Mouse (Mus musculus): ENCODE data around the gene Nop53. TPM values are rescaled to one million over a fixed set of nuclear protein-coding genes. Genes with fewer than 3 reads are reported as not detected.
A peak's percentile ranks its signal among the peaks of the same experiment; 100 is the strongest.

The Nop53 gene
- polyA plus RNA-seq, 1 experiment from 2014 or later, result 82.6 TPM

DNA sequence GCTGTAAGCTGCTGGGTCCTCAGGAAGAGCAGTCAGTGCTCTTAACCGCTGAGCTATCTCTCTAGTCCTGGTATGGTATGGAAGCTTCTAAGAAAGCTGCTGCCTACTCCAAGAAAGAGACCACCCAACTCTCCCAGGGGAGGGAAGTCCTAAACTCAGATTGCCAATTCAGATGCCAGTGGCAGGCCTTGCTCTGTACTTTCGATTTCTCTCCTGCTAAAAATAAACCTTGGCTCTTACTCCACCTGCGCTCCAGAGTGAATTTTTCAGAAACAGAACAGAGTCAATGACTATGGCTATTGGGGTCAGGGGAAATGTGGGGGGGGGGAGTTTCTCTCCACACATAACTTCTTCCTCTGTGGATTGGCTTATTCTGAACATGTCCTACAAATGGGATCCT, 14.2 kb downstream of the Nop53 start:
- H3K4me2 ChIP-seq (ENCODE audit: low read depth, low read length), result no peak overlapping the region
- no peaks in the 10 kb centered on the region for H3K27me3 ChIP-seq (ENCODE audit: insufficient read depth, low read length)
- H3K4me3 ChIP-seq (ENCODE audit: low read depth, low read length), result no peak overlapping the region
- H3K36me3 ChIP-seq (replicated peaks; ENCODE audit: insufficient read depth, low read length), result no peaks in the 10 kb centered on the region
- H3K9ac ChIP-seq (replicated peaks), result no peak overlapping the region
- TF ChIP-seq CTCF (IDR thresholded peaks at IDR 0.05; ENCODE audit: low read depth), result no peak
- TF ChIP-seq EP300 (IDR thresholded peaks at IDR 0.05; ENCODE audit: low read depth), result no peak
- H3K27ac ChIP-seq (ENCODE audit: low read depth), result no peak overlapping the region
- WGBS (ENCODE audit: insufficient replicate concordance), result 45% methylated on average over 3 of the region's 3 CpGs
- 0 out of 2 replicates have a peak, but pooled peaks cover 2% of the 10 kb centered on the region for H3K4me1 ChIP-seq (ENCODE audit: insufficient read depth)
- DNase-seq (no peak), ATAC-seq (no peak)
- H3K9me3 ChIP-seq (ENCODE audit: low read length), result no peaks in the 10 kb centered on the region

- H3K4me1 ChIP-seq (ENCODE audit: insufficient read depth), result 0 out of 2 replicates have a peak, but pooled peaks cover 2% of the 10 kb centered on the region
- WGBS (ENCODE audit: insufficient replicate concordance), result 60% methylated on average over 2 of the region's 2 CpGs
- no peaks in the 10 kb centered on the region for H3K36me3 ChIP-seq (replicated peaks; ENCODE audit: insufficient read depth, low read length)
- no peak overlapping the region for H3K4me3 ChIP-seq (ENCODE audit: low read depth, low read length)
- H3K4me2 ChIP-seq (ENCODE audit: low read depth, low read length), result no peak overlapping the region
- TF ChIP-seq CTCF (IDR thresholded peaks at IDR 0.05; ENCODE audit: low read depth) (peak; percentile 45), EP300 (IDR thresholded peaks at IDR 0.05; ENCODE audit: low read depth) (no peak)
- H3K9ac ChIP-seq (replicated peaks), result no peak overlapping the region
- no peaks in the 10 kb centered on the region for H3K9me3 ChIP-seq (ENCODE audit: low read length)
- no peak for ATAC-seq
- H3K27ac ChIP-seq (ENCODE audit: low read depth), result no peak overlapping the region
- DNase-seq, result no peak
- no peaks in the 10 kb centered on the region for H3K27me3 ChIP-seq (ENCODE audit: insufficient read depth, low read length)
Observed at GRCm38 (mm10) chr7:15930543-15930942, 15.3 kb downstream of the Nop53 start.

DNA sequence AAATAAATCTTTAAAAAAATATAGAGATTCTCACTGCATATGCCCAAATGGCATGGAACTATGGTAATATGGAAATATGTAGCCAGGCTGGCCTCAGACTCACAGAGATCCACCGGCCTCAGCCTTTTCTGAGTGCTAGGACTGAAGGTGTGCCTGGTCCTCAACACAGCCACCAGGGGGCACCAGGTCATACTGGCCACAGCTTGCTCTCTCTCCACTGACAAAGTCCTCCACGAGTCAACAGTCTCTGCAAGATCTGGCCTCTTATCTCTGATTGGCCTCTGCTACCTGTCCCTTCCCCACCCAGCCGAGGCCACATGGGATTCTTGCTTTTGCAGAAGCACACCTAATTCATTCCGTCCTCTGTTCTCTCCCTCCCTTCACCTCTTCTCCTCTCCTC, 16.0 kb downstream of the Nop53 start:
- Histone ChIP-seq H3K9ac (replicated peaks) (no peak overlapping the region), H3K27ac (ENCODE audit: low read depth) (no peak overlapping the region), H3K4me1 (ENCODE audit: insufficient read depth) (0 out of 2 replicates have a peak, but pooled peaks cover 2% of the 10 kb centered on the region), H3K36me3 (replicated peaks; ENCODE audit: insufficient read depth, low read length) (no peaks in the 10 kb centered on the region), H3K4me2 (ENCODE audit: low read depth, low read length) (no peak overlapping the region), H3K27me3 (ENCODE audit: insufficient read depth, low read length) (no peaks in the 10 kb centered on the region), H3K9me3 (ENCODE audit: low read length) (no peaks in the 10 kb centered on the region), H3K4me3 (ENCODE audit: low read depth, low read length) (no peak overlapping the region)
- no peak for TF ChIP-seq EP300 (IDR thresholded peaks at IDR 0.05; ENCODE audit: low read depth)
- peak; percentile 88 for TF ChIP-seq CTCF (IDR thresholded peaks at IDR 0.05; ENCODE audit: low read depth)
- ATAC-seq (peak; percentile 83), DNase-seq (peak; percentile 78)
- WGBS (ENCODE audit: insufficient replicate concordance), result 29% methylated on average over 4 of the region's 4 CpGs

DNA sequence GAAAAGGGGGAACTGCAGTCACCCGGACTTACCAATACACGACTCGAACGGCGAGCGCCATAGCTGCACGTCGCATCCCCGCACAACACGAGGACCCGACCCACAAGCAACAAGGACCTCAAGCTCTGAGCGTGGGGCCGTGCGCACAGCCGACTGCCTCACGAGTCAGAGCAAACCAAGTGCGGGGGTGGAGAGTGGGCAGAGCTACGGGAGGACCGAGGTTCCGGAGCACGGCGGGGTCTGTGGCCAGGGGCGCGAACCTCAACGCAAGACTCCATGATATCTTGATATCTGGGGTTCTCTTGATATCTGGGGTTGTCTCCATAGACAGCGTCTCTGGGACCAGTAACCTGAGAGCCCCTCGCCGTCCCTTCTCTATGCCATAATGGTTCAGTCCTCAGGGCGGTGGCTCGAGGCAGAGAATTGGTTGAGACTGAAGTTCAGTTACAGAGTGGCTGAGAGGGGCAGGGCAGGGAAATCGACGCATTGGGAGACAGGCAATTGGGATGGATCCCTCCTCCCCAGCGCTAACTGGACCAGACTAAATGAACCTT, 23.6 kb downstream of the Nop53 start, which contains the start of gene Selenow:
TSS of gene Selenow (minus strand) at position 183 of the 554 bp plus-strand sequence.
- peak; percentile 50; the same call in 1 of the 2 replicates for TF ChIP-seq EP300 (IDR thresholded peaks at IDR 0.05; ENCODE audit: low read depth)
- TF ChIP-seq CTCF (IDR thresholded peaks at IDR 0.05; ENCODE audit: low read depth), result no peak
- Histone ChIP-seq H3K36me3 (replicated peaks; ENCODE audit: insufficient read depth, low read length) (0 out of 2 replicates have a peak, but pooled peaks cover 11% of the 10 kb centered on the region), H3K27me3 (ENCODE audit: insufficient read depth, low read length) (0 out of 2 replicates have a peak, but pooled peaks cover 4% of the 10 kb centered on the region), H3K9me3 (ENCODE audit: low read length) (no peaks in the 10 kb centered on the region), H3K4me3 (ENCODE audit: low read depth, low read length) (peak within 1 kb of the TSS; percentile 68), H3K4me2 (ENCODE audit: low read depth, low read length) (peak within 1 kb of the TSS; percentile 89), H3K4me1 (ENCODE audit: insufficient read depth) (peaks cover 21% of the 10 kb centered on the region), H3K27ac (ENCODE audit: low read depth) (peak within 1 kb of the TSS; percentile 77), H3K9ac (replicated peaks) (peak within 1 kb of the TSS; percentile 85)
- peak; percentile 99 for ATAC-seq
- 0% methylated on average over 33 of the region's 33 CpGs for WGBS (ENCODE audit: insufficient replicate concordance)
- DNase-seq, result peak; percentile 92

GRCm38 (mm10) chr7:15921796-15922195, 24.1 kb downstream of the Nop53 start:
- Histone ChIP-seq H3K27ac (ENCODE audit: low read depth) (peak overlapping the region; percentile 77), H3K9me3 (ENCODE audit: low read length) (no peaks in the 10 kb centered on the region), H3K9ac (replicated peaks) (peak overlapping the region; percentile 85), H3K4me3 (ENCODE audit: low read depth, low read length) (peak overlapping the region; percentile 68), H3K36me3 (replicated peaks; ENCODE audit: insufficient read depth, low read length) (peaks cover 15% of the 10 kb centered on the region; the same call in 1 of the 2 replicates), H3K4me1 (ENCODE audit: insufficient read depth) (peaks cover 21% of the 10 kb centered on the region), H3K4me2 (ENCODE audit: low read depth, low read length) (peak overlapping the region; percentile 89), H3K27me3 (ENCODE audit: insufficient read depth, low read length) (0 out of 2 replicates have a peak, but pooled peaks cover 4% of the 10 kb centered on the region)
- no peak for TF ChIP-seq CTCF (IDR thresholded peaks at IDR 0.05; ENCODE audit: low read depth)
- TF ChIP-seq EP300 (IDR thresholded peaks at IDR 0.05; ENCODE audit: low read depth), result no peak
- ATAC-seq, result peak; percentile 52
- peak; percentile 51 for DNase-seq
- 1% methylated on average over 10 of the region's 10 CpGs for WGBS (ENCODE audit: insufficient replicate concordance)

DNA sequence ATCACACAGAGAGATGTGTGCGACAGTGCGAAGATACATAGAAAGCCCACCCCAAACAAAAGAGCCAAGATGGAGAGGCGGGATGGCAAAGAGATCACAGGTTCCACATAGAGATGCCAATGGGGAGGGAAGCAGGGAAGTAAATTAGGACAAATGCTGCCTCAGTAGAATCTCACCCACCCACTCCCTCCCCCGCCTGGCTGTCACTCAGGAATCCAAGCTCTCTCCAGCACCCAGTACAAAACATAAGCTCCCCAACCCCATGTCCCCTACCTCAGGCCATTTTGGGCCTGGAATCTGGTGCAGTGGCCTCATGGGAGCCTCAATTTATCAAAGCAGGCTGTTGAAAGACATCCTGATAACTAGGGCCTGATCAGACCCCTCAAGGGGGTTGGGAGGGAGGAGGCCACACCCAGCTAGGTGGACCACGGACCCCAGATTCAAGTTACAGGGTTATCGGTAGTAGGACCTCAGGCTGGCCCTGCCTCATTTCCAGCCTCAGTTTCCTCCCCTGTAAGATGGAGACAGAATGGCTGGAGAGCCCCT, 25.2 kb downstream of the Nop53 start:
- Histone ChIP-seq H3K36me3 (replicated peaks; ENCODE audit: insufficient read depth, low read length) (peaks cover 16% of the 10 kb centered on the region; the same call in 1 of the 2 replicates), H3K9ac (replicated peaks) (peak overlapping the region; percentile 85; the same call in 1 of the 2 replicates), H3K27me3 (ENCODE audit: insufficient read depth, low read length) (0 out of 2 replicates have a peak, but pooled peaks cover 4% of the 10 kb centered on the region), H3K27ac (ENCODE audit: low read depth) (no peak overlapping the region), H3K9me3 (ENCODE audit: low read length) (no peaks in the 10 kb centered on the region), H3K4me2 (ENCODE audit: low read depth, low read length) (peak overlapping the region; percentile 89), H3K4me3 (ENCODE audit: low read depth, low read length) (peak overlapping the region; percentile 68), H3K4me1 (ENCODE audit: insufficient read depth) (peaks cover 21% of the 10 kb centered on the region)
- ATAC-seq, result no peak
- TF ChIP-seq EP300 (IDR thresholded peaks at IDR 0.05; ENCODE audit: low read depth) (no peak), CTCF (IDR thresholded peaks at IDR 0.05; ENCODE audit: low read depth) (no peak)
- DNase-seq, result no peak
- WGBS (ENCODE audit: insufficient replicate concordance), result 89% methylated on average over 5 of the region's 6 CpGs
